Mouse (Mus musculus): ENCODE results near the gene Shd.

Shd gene

GRCm38 (mm10) chr17:55959946-55960740 lies 10.1 kb upstream of the Shd start:
- DNase-seq: no peak

DNA sequence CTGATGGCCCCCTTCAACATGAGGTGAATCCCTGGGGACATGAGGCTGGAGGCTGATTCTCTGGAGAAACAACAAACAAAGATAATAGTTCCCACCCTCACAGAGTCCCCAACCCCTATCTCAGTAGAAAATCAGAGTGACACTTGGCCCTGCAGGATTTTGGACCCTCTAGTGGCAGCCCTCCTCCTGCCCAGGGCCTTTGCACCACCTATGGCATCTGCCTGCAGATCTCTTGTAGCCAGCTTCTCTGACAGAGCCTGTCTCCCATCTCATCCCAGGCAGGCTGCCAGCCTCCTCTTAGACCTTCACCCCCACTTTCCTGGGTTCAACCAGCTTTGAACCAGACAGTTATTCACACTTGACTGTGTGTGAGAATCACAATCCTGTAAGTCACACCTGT lies 9.5 kb upstream of the Shd start:
- no peak for DNase-seq

- no peak for DNase-seq
These were observed 8.6 kb upstream of the Shd start for GRCm38 (mm10) chr17:55961631-55962030.

DNA sequence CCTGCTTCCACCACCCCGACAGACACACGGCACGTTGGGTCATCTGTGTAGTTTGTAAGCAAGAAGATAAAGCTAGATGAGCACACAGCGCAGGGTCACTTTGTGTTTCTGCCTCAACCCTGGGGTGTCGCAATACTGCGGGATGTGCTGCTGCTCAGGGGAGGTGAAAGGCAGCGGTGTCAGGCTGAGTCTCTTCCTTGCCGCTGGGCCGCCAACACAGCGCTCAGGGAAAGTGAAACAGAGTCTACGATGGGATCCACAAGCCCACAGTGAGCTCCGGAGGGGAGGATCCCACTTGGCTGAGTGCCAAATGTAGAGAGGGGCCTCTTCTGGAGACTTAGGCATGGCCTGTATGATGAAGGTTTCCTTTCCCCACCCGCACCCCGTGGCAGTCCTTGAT lies 7.1 kb upstream of the Shd start:
- DNase-seq: no peak

GRCm38 (mm10) chr17:55964496-55964895 lies 5.8 kb upstream of the Shd start:
- no peak for DNase-seq

- no peak for DNase-seq
These were observed 5.3 kb upstream of the Shd start for GRCm38 (mm10) chr17:55964996-55965395.

- DNase-seq: no peak
These were observed 3.1 kb upstream of the Shd start for GRCm38 (mm10) chr17:55967186-55967585.

DNA sequence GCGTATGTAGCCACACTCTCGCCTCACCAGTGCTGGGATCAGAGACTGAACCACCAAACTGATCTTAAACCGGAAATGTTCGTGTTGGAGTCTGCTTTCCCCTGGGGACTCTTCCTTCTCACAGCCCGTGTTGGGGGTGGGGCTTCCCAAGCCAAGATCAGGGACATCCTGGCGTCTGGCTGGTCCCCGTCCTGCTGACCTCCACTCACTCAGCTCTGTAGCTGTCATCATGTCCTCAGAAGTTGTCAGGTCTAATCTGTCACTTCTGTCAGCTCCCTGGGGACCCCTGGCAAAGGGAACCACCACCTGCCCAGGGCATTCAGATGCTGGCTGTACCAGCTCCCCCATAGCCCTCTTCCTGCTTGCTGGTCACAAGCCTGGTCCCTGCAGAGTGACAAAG lies 2.1 kb upstream of the Shd start:
- no peak for DNase-seq

GRCm38 (mm10) chr17:55969560-55969959 lies 707 bp upstream of the Shd start:
- DNase-seq: no peak

- DNase-seq: no peak
These were observed 1.2 kb downstream of the Shd start for GRCm38 (mm10) chr17:55971453-55971852.

DNA sequence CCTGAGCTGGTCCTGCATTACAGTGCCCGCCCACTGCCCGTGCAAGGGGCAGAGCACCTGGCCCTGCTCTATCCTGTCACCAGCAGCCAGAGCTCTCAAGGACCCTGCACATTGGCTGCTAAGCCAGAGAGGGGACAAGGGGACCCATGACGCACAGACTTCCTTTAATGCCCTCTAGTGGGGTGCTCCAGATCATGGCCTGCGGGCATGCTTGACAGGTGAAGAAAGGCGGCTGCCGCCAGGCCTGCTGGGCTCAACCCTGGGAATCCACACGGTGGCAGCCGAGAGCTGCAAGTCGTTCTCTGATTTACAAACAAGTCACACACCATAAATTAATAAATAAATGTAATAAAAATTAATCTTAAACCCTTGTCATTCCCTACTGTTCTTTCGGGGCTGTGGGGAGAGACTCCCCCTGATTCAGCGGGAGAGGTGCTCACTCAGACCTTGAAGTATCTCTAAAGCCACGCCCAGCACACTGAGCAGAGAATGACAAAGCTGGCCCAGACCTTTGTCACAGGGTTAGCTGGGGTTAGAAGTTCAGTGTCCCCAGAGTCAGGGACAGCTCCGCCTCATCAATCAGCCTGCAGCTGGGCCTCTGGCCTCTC lies 6.1 kb downstream of the Shd start:
- peak; percentile 74 for DNase-seq

DNA sequence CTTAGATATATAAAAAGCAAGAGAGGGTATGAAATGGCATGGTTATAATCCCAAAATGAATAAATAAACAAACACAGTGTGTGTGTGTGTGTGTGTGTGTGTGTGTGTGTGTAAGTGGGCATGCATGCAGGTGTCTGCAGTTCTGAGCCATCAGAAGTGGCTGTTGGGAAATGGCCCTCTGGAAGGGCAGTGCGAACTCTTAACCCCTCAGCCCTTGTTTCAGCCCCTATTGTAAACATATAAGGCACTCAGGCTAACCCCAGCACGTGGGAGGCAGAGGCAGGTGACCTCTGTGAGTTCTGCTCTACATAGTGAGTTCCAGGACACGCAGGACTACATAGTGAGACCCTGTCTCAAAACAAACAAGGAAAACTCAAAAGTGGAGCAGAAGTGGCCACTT lies 7.0 kb downstream of the Shd start:
- DNase-seq: no peak

DNA sequence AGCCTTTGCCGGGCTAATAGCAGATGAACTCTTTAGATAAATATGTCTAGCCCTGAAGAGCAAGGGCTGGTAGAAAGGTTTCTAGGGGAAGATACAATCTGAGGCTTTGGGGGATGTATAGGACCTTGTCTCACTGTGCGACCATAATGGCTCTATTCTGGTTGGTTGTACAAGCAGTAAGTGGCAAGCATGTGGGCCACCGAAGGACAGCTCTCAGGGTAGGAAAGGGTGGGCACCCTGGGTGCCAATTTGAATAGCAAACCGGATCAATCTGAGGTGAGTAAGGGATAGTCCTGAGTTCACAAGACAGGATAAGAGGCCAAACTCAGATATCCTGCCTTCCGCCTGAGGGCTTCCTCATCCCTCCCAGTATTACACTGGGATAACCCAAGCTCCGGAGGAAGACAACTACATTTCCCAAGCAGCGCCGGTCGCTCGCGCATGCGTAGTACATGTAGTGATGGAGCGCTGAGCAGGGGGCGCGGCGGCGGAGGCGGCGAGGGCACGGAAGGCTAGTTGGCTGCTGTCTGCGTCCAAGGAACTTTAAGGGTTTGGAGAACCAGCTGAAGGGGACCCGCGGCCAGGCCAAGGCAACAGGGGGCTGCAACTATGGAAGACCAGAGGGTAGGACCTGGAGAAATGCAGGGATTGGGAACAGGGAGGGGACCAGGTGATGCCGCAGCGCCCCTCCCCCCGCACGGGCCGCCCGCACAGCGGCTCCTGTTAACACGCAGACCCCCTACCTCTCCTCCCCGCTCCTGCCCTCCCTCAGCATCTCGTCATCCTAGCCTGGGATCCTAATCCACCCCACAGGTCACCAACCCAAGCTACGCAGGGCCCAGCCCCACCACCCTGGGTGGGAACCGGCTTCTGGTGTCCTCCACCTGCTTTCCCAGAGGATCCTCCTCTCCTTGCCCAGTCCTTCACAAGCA lies 16.0 kb downstream of the Shd start, which contains the start of gene Fsd1:
TSS of gene Fsd1 (plus strand) at position 480 of the 932 bp plus-strand sequence.
- peak in 1 of 2 experiments; percentile 29 for DNase-seq

DNA sequence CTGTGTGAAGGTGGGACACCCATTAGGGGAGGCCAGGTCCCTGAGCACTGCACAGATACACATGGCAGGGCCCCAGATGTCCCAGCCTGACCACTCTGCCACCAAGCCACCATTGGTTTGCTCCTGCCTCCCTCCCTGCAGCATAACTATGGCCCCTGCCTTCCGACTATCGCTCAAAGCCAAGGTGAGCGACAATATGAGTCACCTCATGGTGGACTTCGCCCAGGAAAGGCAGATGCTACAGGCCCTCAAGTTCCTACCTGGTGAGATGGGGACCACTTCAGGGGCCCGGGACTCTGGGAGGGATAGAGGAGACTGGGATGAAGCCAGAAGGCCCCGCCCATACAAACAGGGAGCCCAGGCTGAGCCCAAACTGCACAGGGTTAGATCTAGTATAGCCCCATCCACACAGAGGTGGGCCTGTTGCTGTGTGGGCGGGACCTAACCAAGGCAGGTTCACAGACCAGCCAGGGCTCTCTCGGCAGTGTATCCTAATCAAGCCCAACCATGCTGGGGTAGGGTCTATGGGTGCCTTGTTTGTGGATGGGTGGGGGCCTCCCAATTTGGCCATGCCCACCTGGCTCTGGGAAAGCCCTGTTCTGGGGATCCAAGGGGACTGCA lies 20.1 kb downstream of the Shd start:
- DNase-seq: no peak

- no peak for DNase-seq
These were observed 25.7 kb downstream of the Shd start for GRCm38 (mm10) chr17:55996007-55996406.

DNA sequence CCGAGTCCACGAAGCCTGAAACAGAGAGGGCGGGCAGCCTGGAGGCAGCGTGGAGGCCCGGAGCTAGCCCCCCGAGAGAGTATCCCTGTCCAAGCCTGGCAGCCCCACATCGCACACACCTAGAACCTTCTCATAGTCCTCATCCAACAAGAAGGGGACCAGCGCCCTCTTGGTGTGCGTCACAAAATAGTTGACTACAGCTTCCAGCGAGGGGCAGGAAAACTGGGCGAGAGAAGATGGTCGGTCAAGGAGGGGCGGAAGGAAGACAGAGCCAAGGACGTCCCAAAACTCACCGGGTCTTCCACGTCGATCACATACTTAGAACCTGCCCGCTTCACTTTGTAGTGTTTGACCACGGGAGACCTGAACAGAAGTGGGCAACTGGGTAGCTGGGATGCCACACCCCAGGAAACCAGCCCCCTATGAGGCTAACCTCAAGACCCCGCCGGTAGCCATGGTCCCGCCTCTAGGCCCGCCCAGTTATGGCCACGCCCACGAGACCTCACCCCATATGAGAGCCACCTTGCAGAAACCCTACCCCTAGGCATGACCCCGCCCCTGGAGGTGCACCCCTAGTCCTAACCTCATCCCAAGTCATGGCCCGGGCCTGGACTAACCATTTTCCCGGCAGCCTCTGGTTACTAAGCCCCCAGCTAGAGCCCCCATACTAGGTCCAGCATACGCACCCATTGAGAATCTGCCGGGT lies 29.7 kb downstream of the Shd start:
- no peak for DNase-seq

DNA sequence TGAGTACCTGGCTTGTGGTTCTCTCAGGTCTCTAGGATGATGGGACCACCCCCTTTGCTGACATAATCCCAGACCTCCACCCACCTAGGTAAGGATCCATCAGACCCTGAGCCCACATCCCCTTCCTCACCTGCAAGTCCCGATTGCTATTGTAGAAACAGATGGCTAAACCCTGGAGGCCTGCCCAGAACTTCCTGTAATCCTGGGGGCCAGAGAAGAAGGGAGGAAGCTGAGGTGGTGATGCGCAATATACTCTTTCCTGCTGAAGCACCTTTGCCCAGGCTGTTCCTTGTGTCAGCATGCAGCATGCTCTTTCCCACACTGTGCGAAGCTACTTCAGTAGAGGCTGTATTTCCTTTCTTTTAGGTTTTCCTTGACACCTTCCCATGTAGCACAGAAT lies 32.7 kb downstream of the Shd start:
- DNase-seq: no peak

GRCm38 (mm10) chr17:56005415-56006061 lies 35.3 kb downstream of the Shd start, which contains the start of the genes Stap2 and Mpnd:
Gene Stap2, minus strand, starts transcription at chr17:56005584.
Gene Mpnd, plus strand, starts transcription at chr17:56005711.
- DNase-seq: no peak

DNA sequence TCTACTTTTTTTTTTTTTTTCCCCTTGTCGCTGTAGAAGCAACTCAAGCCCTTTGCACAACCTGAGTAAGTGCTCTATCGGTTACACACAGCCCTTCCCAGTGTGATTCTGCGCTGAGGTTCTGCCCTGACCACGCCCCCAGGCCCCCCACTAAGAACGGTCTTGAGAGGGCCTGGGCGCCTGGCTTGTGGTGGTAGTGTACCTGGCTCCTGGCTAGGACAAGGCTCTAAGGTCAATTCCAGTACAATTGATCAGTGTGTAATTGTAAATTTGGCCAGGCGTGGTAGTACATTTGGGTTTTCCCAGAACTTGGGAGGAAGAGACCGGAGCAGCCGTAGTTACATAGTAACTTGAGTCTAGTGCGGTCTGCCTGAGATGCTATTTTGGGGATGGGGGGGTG lies 36.7 kb downstream of the Shd start:
- no peak for DNase-seq

DNA sequence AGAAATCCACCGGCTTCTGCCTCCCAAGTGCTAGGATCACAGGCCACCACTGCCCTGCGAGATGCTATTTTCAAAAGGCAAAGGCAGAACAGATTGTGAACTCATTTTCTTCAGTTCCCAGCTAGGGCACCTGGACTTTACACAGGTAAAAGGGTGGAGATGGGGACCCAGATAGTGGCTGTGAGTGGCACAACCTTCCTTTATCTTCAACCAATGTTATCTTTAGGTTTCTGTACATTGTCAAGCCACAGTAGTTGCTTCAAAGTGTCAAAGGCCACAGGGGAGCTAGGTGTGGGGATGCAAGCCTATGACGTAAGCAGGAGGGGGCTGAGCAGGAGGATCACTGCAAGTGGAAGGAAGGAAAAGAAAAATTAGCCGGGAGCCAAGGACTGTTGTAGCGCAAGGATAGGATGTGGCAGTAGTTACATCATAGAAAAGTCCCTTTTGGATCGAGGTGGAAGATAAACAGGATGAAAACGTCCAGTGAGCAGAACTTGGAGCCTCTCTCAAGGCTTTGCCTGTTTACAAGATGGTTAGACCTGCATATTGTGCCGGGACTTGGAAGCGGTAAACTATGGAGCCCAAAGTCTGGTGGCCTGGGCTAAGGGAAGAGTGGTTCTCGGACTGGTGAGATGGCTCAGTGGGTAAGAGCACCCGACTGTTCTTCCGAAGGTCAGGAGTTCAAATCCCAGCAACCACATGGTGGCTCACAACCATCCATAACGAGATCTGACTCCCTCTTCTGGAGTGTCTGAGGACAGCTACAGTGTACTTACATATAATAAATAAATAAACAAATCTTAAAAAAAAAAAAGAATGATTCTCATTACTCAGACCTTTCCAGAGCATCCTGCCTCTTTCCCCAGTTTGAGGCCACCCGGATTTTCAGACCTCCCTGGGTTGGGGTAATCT lies 37.4 kb downstream of the Shd start:
- DNase-seq: no peak
